Mouse (Mus musculus) urinary bladder, adult 18-20 months (tissue): ENCODE measurements around the gene Cpsf6.

Experiments
- DNase-seq, 2 experiments: peaks; one replicate each; pipeline ENCODE4 v3.0.0; 2022; ENCODE audit warnings: low spot score in 2 of 2, mixed read lengths in 2 of 2

Gene Cpsf6

GRCm38 (mm10) chr10:117330521-117330920, 49.3 kb downstream of the Cpsf6 start:
- DNase-seq = no peak

GRCm38 (mm10) chr10:117323782-117324181, 56.0 kb downstream of the Cpsf6 start:
- no peak for DNase-seq

GRCm38 (mm10) chr10:117322630-117323029, 57.2 kb downstream of the Cpsf6 start:
- no peak for DNase-seq

- DNase-seq = no peak
Observed at GRCm38 (mm10) chr10:117320571-117320981, 59.2 kb downstream of the Cpsf6 start.

- DNase-seq = no peak
Observed at GRCm38 (mm10) chr10:117316391-117316790, 63.4 kb downstream of the Cpsf6 start.

GRCm38 (mm10) chr10:117313133-117313532, 66.7 kb downstream of the Cpsf6 start:
- DNase-seq = no peak

- no peak for DNase-seq
Observed at GRCm38 (mm10) chr10:117312168-117312567, 67.6 kb downstream of the Cpsf6 start.

- no peak for DNase-seq
Observed at GRCm38 (mm10) chr10:117304371-117304770, 75.4 kb downstream of the Cpsf6 start.

GRCm38 (mm10) chr10:117301688-117302087, 78.1 kb downstream of the Cpsf6 start:
- DNase-seq = no peak

- no peak for DNase-seq
Observed at GRCm38 (mm10) chr10:117299901-117300520, 79.8 kb downstream of the Cpsf6 start.

GRCm38 (mm10) chr10:117299106-117299505, 80.7 kb downstream of the Cpsf6 start:
- no peak for DNase-seq

GRCm38 (mm10) chr10:117298336-117298735, 81.5 kb downstream of the Cpsf6 start:
- no peak for DNase-seq
